Mouse (Mus musculus) thymus, adult 2 months (tissue): ENCODE measurements around the gene Rassf8. TPM values are rescaled to one million over a fixed set of nuclear protein-coding genes. Genes with fewer than 3 reads are reported as not detected.
A peak's percentile ranks its signal among the peaks of the same experiment; 100 is the strongest.

Experiments used
- DNase-seq: peaks from one replicate; pipeline ENCODE4 v3.0.0; 2021
- H3K27ac ChIP-seq: fragments of 200-500 bp; 2 replicates; pipeline ENCODE4 v1.5.1; 2012; ENCODE audit warnings: low read length, control low read depth; ENCODE audit not compliant: control insufficient read depth, insufficient read depth
- H3K27me3 ChIP-seq: fragments of 200-500 bp; 2 replicates; pipeline ENCODE4 v1.6.1; 2012; ENCODE audit warnings: mild to moderate bottlenecking, low read length, moderate library complexity, mixed read lengths; ENCODE audit not compliant: control insufficient read depth, insufficient read depth
- H3K36me3 ChIP-seq: fragments of 200-500 bp; 2 replicates; pipeline ENCODE4 v1.6.1; 2012; ENCODE audit warnings: mild to moderate bottlenecking, low read length, moderate library complexity; ENCODE audit not compliant: control insufficient read depth, insufficient read depth
- H3K4me1 ChIP-seq: fragments of 200-500 bp; replicated peaks from 2 replicates; pipeline ENCODE4 v1.6.1; 2012; ENCODE audit warnings: low read length; ENCODE audit not compliant: control insufficient read depth, insufficient read depth
- H3K4me3 ChIP-seq: fragments of 200-500 bp; 2 replicates; pipeline ENCODE4 v1.5.1; 2012; ENCODE audit warnings: mild to moderate bottlenecking, low read length, control low read depth, moderate library complexity; ENCODE audit not compliant: control insufficient read depth, insufficient read depth
- CTCF ChIP-seq: fragments of 200-500 bp; IDR thresholded peaks from 2 replicates; pipeline ENCODE4 v1.5.1; 2012; ENCODE audit warnings: mild to moderate bottlenecking, control low read depth, low read length, moderate library complexity, borderline replicate concordance; ENCODE audit not compliant: control insufficient read depth, poor library complexity, insufficient read depth; ENCODE audit errors: extremely low read depth
- POLR2A ChIP-seq: fragments of 200-500 bp; IDR thresholded peaks from 2 replicates; pipeline ENCODE4 v1.6.1; 2012; ENCODE audit warnings: mild to moderate bottlenecking, low read length, control low read depth, moderate library complexity; ENCODE audit not compliant: control insufficient read depth, poor library complexity, insufficient read depth; ENCODE audit errors: extremely low read depth
- WGBS: fragments of 180-500 bp; shearing (Covaris S2); methylation state at CpG from one replicate; pipeline ENCODE4 v1.1.7; 2018; 5-methylcytosine and 5-hydroxymethylcytosine counted together
- polyA plus RNA-seq: library from polyadenylated mRNA; depleted of rRNA; stranded (reverse); fragments of >200 nt; gene quantifications from 2 replicates; pipeline ENCODE4 v1.2.3, GENCODE M21; 2012

Gene Rassf8
- polyA plus RNA-seq, 1 experiment = 5.3 TPM

- peaks cover 29% of the 10 kb centered on the region for H3K4me1 ChIP-seq
Measured at GRCm38 (mm10) chr6:145861462-145862227, 115.1 kb downstream of the Rassf8 start.

DNA sequence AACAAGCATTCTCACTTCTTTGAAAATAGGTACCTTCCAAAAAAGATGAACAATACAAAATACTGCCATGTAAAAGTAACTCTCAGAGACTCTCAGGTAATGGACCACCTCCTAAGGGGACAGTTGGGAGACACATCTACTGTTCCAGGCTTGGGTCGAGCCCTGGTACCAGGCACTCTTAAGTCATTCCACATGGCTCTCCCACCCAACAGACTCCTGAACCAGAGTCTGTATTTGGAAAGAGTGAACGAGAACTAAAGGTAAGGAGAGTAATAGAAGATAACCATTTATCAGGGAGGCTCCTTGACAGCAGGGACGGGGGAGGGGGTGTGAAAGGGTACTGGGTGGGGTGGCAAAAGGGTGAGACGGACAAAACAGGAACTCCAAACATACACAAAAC, 115.8 kb downstream of the Rassf8 start:
- Histone ChIP-seq H3K36me3 (no peaks in the 10 kb centered on the region), H3K4me1 (peaks cover 29% of the 10 kb centered on the region), H3K27ac (no peak overlapping the region), H3K4me3 (peak overlapping the region; percentile 33; the same call in 1 of the 2 replicates), H3K27me3 (peaks cover 34% of the 10 kb centered on the region)
- 71% methylated on average over 4 of the region's 4 CpGs for WGBS
- TF ChIP-seq POLR2A (no peak), CTCF (no peak)
- DNase-seq = no peak

More at GRCm38 (mm10) chr6:145861462-145862227, 115.1 kb downstream of the Rassf8 start:
- H3K4me3 ChIP-seq = no peak overlapping the region
- H3K27ac ChIP-seq = no peak overlapping the region
- WGBS = 94% methylated on average over 9 of the region's 9 CpGs
- no peaks in the 10 kb centered on the region for H3K36me3 ChIP-seq
- peaks cover 34% of the 10 kb centered on the region for H3K27me3 ChIP-seq
- no peak for TF ChIP-seq CTCF
- no peak for TF ChIP-seq POLR2A
- DNase-seq = no peak

- Histone ChIP-seq H3K4me3 (peak overlapping the region; percentile 33), H3K4me1 (peaks cover 29% of the 10 kb centered on the region), H3K36me3 (no peaks in the 10 kb centered on the region), H3K27me3 (peaks cover 34% of the 10 kb centered on the region), H3K27ac (no peak overlapping the region)
- DNase-seq = no peak
- no peak for TF ChIP-seq CTCF
- TF ChIP-seq POLR2A = no peak
- WGBS = 9% methylated on average over 35 of the region's 35 CpGs
Measured at GRCm38 (mm10) chr6:145862739-145863064, 116.2 kb downstream of the Rassf8 start.

DNA sequence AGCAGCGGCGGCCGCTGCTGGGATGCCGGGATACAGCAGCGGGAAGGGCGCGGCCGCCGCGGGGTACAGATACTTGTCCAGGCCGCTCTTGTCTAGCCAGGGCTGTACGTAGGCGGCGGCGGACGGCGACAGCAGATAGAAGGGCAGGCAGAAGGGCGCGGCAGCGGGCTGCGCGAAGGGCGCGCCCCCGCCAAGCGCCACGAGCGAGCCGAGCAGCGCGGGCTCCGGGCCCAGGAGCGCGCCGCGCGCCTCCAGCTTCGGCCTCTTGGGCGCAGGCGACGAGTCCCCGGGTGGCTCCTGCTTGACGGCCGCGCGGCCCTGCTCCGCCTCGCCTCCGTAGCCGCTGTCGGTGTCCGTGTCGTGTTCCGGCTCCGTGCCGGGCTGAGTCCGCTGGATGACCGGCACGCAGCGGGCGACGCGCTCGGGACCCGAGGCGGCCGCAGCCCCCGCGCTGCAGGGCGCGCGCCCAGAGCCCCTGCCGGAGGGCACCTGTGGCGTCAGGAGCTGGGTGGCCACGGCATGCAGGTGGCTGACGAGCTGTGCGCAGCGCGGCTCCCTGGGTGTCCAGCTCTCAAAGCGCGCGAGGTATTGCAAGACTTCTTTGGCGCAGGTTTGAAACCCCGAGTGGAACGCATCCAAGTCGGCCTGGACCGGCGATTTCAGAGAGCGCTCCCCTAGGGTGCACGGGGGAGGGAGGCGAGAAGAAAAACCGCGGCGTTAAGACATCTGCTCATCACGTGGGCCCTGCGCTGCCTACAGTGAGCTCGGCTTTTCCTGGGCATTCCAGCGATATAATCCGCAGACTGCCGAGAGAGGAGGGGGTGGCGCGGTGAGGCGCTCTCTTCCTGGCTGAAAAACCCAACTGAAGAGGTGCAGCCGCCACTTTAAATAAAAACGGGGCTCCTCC, 116.8 kb downstream of the Rassf8 start:
- DNase-seq = no peak
- Histone ChIP-seq H3K4me3 (peak overlapping the region; percentile 33), H3K27ac (no peak overlapping the region), H3K36me3 (no peaks in the 10 kb centered on the region), H3K27me3 (peaks cover 34% of the 10 kb centered on the region), H3K4me1 (peaks cover 29% of the 10 kb centered on the region)
- TF ChIP-seq CTCF (no peak), POLR2A (no peak)
- WGBS = under 1% methylated on average over 105 of the region's 105 CpGs

DNA sequence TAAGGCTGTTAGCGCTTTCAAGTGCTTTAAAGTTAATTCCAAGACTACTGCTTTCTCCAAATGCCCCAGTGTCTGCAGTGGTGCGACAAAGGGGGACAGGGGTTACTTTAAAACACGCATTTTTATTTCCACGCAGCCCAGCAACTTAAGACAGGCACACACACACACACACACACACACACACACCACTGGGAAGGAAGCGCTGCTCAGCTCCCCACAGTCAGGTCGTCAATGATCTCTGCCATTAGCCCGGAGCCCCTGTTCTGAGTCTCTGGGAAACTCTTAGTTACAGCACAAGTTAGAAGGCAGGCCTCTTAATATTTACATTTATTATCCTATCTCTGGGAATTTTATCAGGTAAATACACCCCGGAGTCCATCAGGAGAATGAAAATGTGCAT, 117.6 kb downstream of the Rassf8 start:
- H3K27ac ChIP-seq = no peak overlapping the region
- H3K4me3 ChIP-seq = peak overlapping the region; percentile 33; the same call in 1 of the 2 replicates
- H3K27me3 ChIP-seq = peaks cover 34% of the 10 kb centered on the region
- TF ChIP-seq POLR2A (no peak), CTCF (no peak)
- peaks cover 29% of the 10 kb centered on the region for H3K4me1 ChIP-seq
- no peak for DNase-seq
- no peaks in the 10 kb centered on the region for H3K36me3 ChIP-seq
- WGBS = 5% methylated on average over 8 of the region's 8 CpGs

DNA sequence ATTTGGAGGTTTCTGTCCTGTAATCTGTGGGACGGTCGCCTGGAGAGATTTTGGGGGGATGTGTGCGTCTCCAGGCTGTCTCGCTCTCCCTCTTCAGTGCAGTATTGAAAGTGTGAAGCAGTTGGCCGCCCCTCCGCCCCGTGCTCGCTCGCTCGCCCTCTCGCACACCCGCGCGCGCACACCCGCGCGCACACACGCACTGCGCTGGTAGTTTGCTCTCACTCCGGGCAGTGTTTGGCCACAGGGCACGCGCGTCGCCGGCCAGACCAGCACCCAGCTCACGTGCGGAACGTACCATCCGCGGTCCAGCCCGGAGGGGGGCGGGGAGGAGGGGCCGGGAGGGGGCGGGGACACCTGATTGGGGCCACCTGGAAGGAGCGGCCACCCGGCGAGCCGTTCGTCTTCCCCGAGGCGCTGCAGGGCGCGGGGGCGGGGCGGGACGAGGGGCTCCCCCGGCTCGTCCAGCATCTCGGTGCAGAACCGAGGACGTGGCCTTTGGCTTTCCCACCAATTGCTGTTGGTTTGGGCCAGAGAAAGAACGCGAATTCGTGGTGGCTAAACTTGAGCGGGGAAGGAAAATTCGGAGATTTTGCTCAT, 118.8 kb downstream of the Rassf8 start, which contains the start of gene Bhlhe41:
TSS of gene Bhlhe41 (minus strand) at position 270 of the 597 bp plus-strand sequence.
- H3K4me3 ChIP-seq = peak within 1 kb of the TSS; percentile 42
- H3K27ac ChIP-seq = no peak within 1 kb of the TSS; the same call in 1 of the 2 replicates
- H3K36me3 ChIP-seq = no peaks in the 10 kb centered on the region
- peaks cover 34% of the 10 kb centered on the region for H3K27me3 ChIP-seq
- peaks cover 29% of the 10 kb centered on the region for H3K4me1 ChIP-seq
- DNase-seq = no peak
- under 1% methylated on average over 57 of the region's 57 CpGs for WGBS
- TF ChIP-seq CTCF (no peak), POLR2A (no peak)
